Mouse (Mus musculus) ES-E14 (cell line): Measurements from ENCODE around the gene Dnaja3. TPM values are rescaled to one million over a fixed set of nuclear protein-coding genes. Genes with fewer than 3 reads are reported as not detected.

Source experiments
- DNase-seq: peaks from one replicate; pipeline ENCODE4 v3.0.0-alpha.2; 2013; ENCODE audit warnings: low read depth, low spot score
- H3K27ac ChIP-seq: 2 replicates; pipeline ENCODE4 v1.5.1; 2012; ENCODE audit warnings: low read depth, mild to moderate bottlenecking, low read length, moderate library complexity, mixed read lengths; ENCODE audit not compliant: poor library complexity, insufficient read depth, severe bottlenecking
- H3K36me3 ChIP-seq: 2 replicates; pipeline ENCODE4 v1.6.1; 2012; ENCODE audit warnings: mild to moderate bottlenecking, low read length, moderate library complexity, mixed read lengths; ENCODE audit not compliant: control insufficient read depth, poor library complexity, insufficient read depth, severe bottlenecking
- H3K4me1 ChIP-seq, 2 experiments: fragments of 150-350 bp in 1 of 2; sonication (generic) in 1 of 2; 2 replicates each; pipeline ENCODE4 v1.6.1; 2012; ENCODE audit warnings: low read length in 2 of 2, mild to moderate bottlenecking in 1 of 2, mixed read lengths in 1 of 2; ENCODE audit not compliant: control insufficient read depth in 2 of 2, insufficient read depth in 2 of 2, poor library complexity in 1 of 2
- H3K4me3 ChIP-seq, 2 experiments: fragments of 150-350 bp in 1 of 2; sonication (generic) in 1 of 2; 2 replicates each; pipeline ENCODE4 v1.5.1; 2012; ENCODE audit warnings: low read length in 2 of 2, low read depth in 1 of 2, mild to moderate bottlenecking in 1 of 2, mixed read lengths in 1 of 2; ENCODE audit not compliant: insufficient read depth in 1 of 2, poor library complexity in 1 of 2, severe bottlenecking in 1 of 2
- H3K9ac ChIP-seq: 2 replicates; pipeline ENCODE4 v1.6.1; 2012; ENCODE audit warnings: low read depth, mild to moderate bottlenecking, low read length, mixed read lengths; ENCODE audit not compliant: poor library complexity, insufficient read depth, severe bottlenecking
- H3K9me3 ChIP-seq: fragments of 150-350 bp; sonication (generic); 2 replicates; pipeline ENCODE4 v1.6.1; 2012; ENCODE audit warnings: low read depth, mild to moderate bottlenecking, low read length; ENCODE audit not compliant: control insufficient read depth, insufficient read depth
- CHD2 ChIP-seq: IDR thresholded peaks from 2 replicates; pipeline ENCODE4 v1.6.1; 2014; ENCODE audit warnings: mild to moderate bottlenecking, low read depth, low read length, inconsistent platforms
- HCFC1 ChIP-seq: IDR thresholded peaks from 2 replicates; pipeline ENCODE4 v1.6.1; 2012; ENCODE audit warnings: low read length, inconsistent platforms, borderline replicate concordance; ENCODE audit not compliant: insufficient read depth
- MAFK ChIP-seq: IDR thresholded peaks from 2 replicates; pipeline ENCODE4 v1.6.1; 2014; ENCODE audit warnings: mild to moderate bottlenecking, low read depth, low read length, inconsistent platforms; ENCODE audit not compliant: insufficient read depth
- ZC3H11A ChIP-seq: IDR thresholded peaks from 2 replicates; pipeline ENCODE4 v1.6.1; 2012; ENCODE audit warnings: low read depth, mild to moderate bottlenecking, inconsistent platforms, low read length, borderline replicate concordance
- ZNF384 ChIP-seq: IDR thresholded peaks from 2 replicates; pipeline ENCODE4 v1.6.1; 2012; ENCODE audit warnings: low read depth, low read length, inconsistent platforms
- in situ Hi-C, 2 experiments: fragments of 600-800 bp; cut with MboI; formaldehyde crosslinking; loops; one replicate each; pipeline ENCODE4 v1.15.1; 2025; ENCODE audit warnings: low sequenced_read_pairs in 2 of 2, inconsistent platforms in 1 of 2; ENCODE audit not compliant: unreplicated experiment in 2 of 2
- total RNA-seq: library from RNA; depleted of rRNA; stranded (reverse); fragments of 300-350 nt; gene quantifications from 2 replicates; pipeline ENCODE4 v1.2.3, GENCODE M21; 2012

Dnaja3 gene
- total RNA-seq, 1 experiment = 53.2 TPM

DNA sequence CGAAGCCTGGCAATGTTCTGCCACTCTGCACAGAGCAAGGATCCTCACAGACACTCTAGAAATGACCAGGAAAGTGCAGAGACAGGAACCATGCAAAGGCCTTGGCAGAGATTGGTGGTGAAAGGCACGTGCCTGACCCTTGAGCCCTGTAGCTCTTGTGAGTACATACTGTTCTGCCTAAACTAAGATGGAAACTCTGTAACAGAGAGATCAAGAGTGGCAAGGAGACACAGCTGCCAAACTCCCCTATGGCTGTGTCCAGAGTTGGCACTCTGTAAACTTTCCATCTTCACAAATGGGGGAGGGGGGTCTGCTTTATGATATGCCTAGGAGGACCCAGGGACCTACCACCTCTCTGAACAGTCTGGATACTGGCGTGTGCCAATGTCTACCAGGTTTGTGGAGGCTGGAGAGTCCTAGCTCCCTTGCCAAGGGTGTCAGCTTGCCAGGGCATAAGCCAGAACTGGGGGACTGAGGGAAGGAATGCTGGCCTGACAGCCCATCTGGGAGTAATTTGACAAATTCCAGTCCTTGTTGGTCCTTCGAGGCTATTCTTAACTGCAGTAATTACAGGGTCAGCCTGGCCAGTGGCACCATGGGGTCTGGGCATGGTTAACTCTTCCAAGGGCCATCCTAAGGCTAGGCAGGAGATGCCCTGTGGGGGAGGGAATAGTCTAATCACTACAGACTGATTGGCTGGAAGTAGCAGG lies 13.1 kb downstream of the Dnaja3 start:
- DNase-seq = no peak
- H3K27ac ChIP-seq = no peak overlapping the region
- H3K36me3 ChIP-seq = peaks cover 16% of the 10 kb centered on the region; the same call in 1 of the 2 replicates
- H3K9me3 ChIP-seq = no peaks in the 10 kb centered on the region
- no peak for TF ChIP-seq HCFC1
- TF ChIP-seq ZC3H11A = no peak
- no peak for TF ChIP-seq ZNF384
- no peak for TF ChIP-seq MAFK
- H3K4me1 ChIP-seq = peaks cover 0 to 17% of the 10 kb centered on the region in 2 experiments; a peak in 1 of 4 replicates
- H3K4me3 ChIP-seq = no peak overlapping the region
- in situ Hi-C loops = no loop called here
- H3K9ac ChIP-seq = no peak overlapping the region

- DNase-seq = no peak
- Histone ChIP-seq H3K4me1 (peaks cover 0 to 13% of the 10 kb centered on the region in 2 experiments; a peak in 2 of 4 replicates), H3K36me3 (peaks cover 16% of the 10 kb centered on the region; the same call in 1 of the 2 replicates), H3K9me3 (no peaks in the 10 kb centered on the region), H3K27ac (no peak overlapping the region), H3K9ac (no peak overlapping the region), H3K4me3 (no peak overlapping the region)
- in situ Hi-C loops = no loop called here
- TF ChIP-seq HCFC1 (no peak), CHD2 (no peak), ZNF384 (no peak), MAFK (no peak), ZC3H11A (no peak)
These were observed 14.9 kb downstream of the Dnaja3 start for GRCm38 (mm10) chr16:4654706-4655105.

- peaks cover 16% of the 10 kb centered on the region; the same call in 1 of the 2 replicates for H3K36me3 ChIP-seq
These were observed 15.5 kb downstream of the Dnaja3 start for GRCm38 (mm10) chr16:4655251-4655734.

GRCm38 (mm10) chr16:4655764-4656570 lies 16.2 kb downstream of the Dnaja3 start:
- H3K27ac ChIP-seq = no peak overlapping the region
- in situ Hi-C loops = no loop called here
- H3K4me1 ChIP-seq = peaks cover 0 to 13% of the 10 kb centered on the region in 2 experiments; a peak in 2 of 4 replicates
- TF ChIP-seq CHD2 = no peak
- TF ChIP-seq ZC3H11A = no peak
- no peak for TF ChIP-seq HCFC1
- no peak for TF ChIP-seq ZNF384
- no peak for TF ChIP-seq MAFK
- no peaks in the 10 kb centered on the region for H3K9me3 ChIP-seq
- peak overlapping the region in 1 of 2 experiments; percentile 32; a peak in 2 of 4 replicates for H3K4me3 ChIP-seq
- DNase-seq = no peak
- peaks cover 16% of the 10 kb centered on the region; the same call in 1 of the 2 replicates for H3K36me3 ChIP-seq
- 0 out of 2 replicates have a peak overlapping the region, but pooled peaks have one; percentile 2 for H3K9ac ChIP-seq

More at GRCm38 (mm10) chr16:4655251-4655734, 15.5 kb downstream of the Dnaja3 start:
- H3K9ac ChIP-seq = no peak overlapping the region
- H3K9me3 ChIP-seq = no peaks in the 10 kb centered on the region
- no peak for TF ChIP-seq MAFK
- no peak for TF ChIP-seq HCFC1
- TF ChIP-seq ZNF384 = no peak
- no peak for TF ChIP-seq ZC3H11A
- no peak for TF ChIP-seq CHD2
- no peak for DNase-seq
- in situ Hi-C loops = no loop called here
- H3K4me1 ChIP-seq = peaks cover 0 to 13% of the 10 kb centered on the region in 2 experiments; a peak in 2 of 4 replicates
- H3K27ac ChIP-seq = no peak overlapping the region
- no peak overlapping the region for H3K4me3 ChIP-seq
